Mouse (Mus musculus): ENCODE measurements around the gene Adamts14. TPM values are rescaled to one million over a fixed set of nuclear protein-coding genes. Genes with fewer than 3 reads are reported as not detected.
A peak's percentile ranks its signal among the peaks of the same experiment; 100 is the strongest.

The Adamts14 gene
- polyA plus RNA-seq, 1 experiment from 2014 or later, result 0.37 TPM

DNA sequence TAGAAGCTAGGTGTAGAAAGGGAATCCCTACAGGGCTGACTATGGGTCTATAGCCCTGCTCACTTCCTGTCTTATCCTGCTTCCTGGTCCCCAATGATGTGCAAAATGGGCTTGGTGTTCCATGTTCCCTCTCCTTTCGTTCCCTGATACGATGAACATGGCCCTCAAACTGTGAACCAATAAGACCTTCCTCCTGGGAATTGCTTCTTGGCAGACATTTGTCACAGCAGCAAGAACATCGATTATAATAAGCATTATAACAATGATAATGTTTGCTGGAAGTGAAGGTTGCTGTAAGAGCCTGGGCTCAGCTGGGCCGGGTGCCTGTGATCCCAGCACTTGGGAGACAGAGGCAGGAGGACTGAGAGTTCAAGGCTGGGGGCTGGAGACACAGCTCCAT, 11.1 kb upstream of the Adamts14 start:
- Histone ChIP-seq H3K27ac (ENCODE audit: low read depth, low read length) (no peak overlapping the region), H3K9ac (ENCODE audit: low read depth, low read length) (no peak overlapping the region), H3K9me3 (ENCODE audit: control insufficient read depth, low read length) (no peaks in the 10 kb centered on the region), H3K36me3 (ENCODE audit: control insufficient read depth, insufficient read depth, low read length) (no peaks in the 10 kb centered on the region), H3K4me3 (ENCODE audit: low read depth, low read length) (no peak overlapping the region), H3K27me3 (ENCODE audit: control insufficient read depth, insufficient read depth, low read length) (no peaks in the 10 kb centered on the region), H3K4me1 (replicated peaks; ENCODE audit: control insufficient read depth, insufficient read depth, low read length) (no peaks in the 10 kb centered on the region), H3K4me2 (replicated peaks; ENCODE audit: low read depth, low read length) (no peak overlapping the region)
- ATAC-seq (ENCODE audit: low FRiP score) (no peak), DNase-seq (ENCODE audit: low spot score) (no peak)
- 96% methylated on average over 4 of the region's 4 CpGs for WGBS

DNA sequence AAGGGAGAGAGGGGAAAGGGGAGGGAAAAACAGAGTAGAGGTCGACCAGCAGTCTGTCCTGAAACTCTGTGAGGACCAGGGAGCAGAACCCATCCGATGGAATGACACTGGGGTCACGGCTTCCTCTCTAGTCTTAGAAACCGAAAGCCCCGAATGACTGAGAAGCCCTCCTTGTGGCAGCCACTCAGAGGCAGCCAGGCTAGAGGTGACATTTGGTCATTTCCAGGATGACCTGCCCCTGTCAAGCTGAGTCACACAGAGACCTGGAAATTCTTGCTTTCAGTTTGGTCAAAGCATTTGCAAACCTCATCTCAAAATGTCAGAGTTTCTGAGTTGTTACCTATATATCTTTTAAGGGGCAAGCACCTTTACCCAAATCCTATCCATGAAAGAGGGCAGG, 7.9 kb upstream of the Adamts14 start:
- Histone ChIP-seq H3K4me2 (replicated peaks; ENCODE audit: low read depth, low read length) (no peak overlapping the region), H3K4me1 (replicated peaks; ENCODE audit: control insufficient read depth, insufficient read depth, low read length) (no peaks in the 10 kb centered on the region), H3K9ac (ENCODE audit: low read depth, low read length) (no peak overlapping the region), H3K4me3 (ENCODE audit: low read depth, low read length) (no peak overlapping the region), H3K9me3 (ENCODE audit: control insufficient read depth, low read length) (no peaks in the 10 kb centered on the region), H3K27ac (ENCODE audit: low read depth, low read length) (no peak overlapping the region), H3K36me3 (ENCODE audit: control insufficient read depth, insufficient read depth, low read length) (no peaks in the 10 kb centered on the region), H3K27me3 (ENCODE audit: control insufficient read depth, insufficient read depth, low read length) (no peaks in the 10 kb centered on the region)
- ATAC-seq (ENCODE audit: low FRiP score) (no peak), DNase-seq (ENCODE audit: low spot score) (no peak)
- 79% methylated on average over 5 of the region's 5 CpGs for WGBS

DNA sequence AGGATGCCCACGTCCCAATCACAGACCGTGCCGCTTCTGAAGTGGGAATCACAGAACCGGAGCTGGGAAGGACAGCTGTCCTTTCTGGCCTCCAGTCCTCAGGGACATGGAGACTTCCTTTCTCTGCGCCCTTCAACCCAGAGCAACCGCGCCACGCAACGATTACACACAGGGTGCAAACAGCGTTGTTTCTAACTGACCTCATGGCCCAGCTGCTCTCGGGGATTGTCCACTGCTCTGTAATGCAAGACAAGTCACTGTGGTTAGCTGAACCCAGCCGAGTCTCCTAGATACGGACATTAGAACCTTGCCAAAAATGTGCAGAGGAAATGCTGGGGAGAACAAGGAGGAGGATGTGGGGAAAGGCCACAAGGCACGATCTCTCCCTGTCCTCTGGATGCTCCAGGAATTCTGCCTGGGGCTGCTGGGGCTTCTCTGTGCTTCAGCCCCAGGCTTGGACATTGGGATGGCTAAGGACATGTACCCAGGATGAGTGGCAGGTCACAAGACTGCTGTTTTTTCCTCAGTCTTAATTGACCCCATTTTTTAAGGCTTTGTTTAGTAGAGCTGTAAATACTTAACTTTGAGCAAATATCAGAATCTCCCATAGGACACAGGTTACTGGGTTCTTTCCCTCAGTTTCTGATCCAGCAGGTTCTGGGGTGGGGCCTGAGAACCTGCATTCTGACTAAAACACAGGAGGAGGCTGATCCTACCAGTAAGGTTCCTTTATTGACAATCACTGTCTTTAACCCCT, 4.9 kb upstream of the Adamts14 start:
- WGBS, result 60% methylated on average over 14 of the region's 14 CpGs
- no peak for DNase-seq (ENCODE audit: low spot score)
- Histone ChIP-seq H3K4me3 (ENCODE audit: low read depth, low read length) (no peak overlapping the region), H3K9me3 (ENCODE audit: control insufficient read depth, low read length) (no peaks in the 10 kb centered on the region), H3K4me1 (replicated peaks; ENCODE audit: control insufficient read depth, insufficient read depth, low read length) (no peaks in the 10 kb centered on the region), H3K4me2 (replicated peaks; ENCODE audit: low read depth, low read length) (no peak overlapping the region), H3K9ac (ENCODE audit: low read depth, low read length) (no peak overlapping the region), H3K36me3 (ENCODE audit: control insufficient read depth, insufficient read depth, low read length) (no peaks in the 10 kb centered on the region), H3K27ac (ENCODE audit: low read depth, low read length) (no peak overlapping the region), H3K27me3 (ENCODE audit: control insufficient read depth, insufficient read depth, low read length) (peaks cover 8% of the 10 kb centered on the region)
- ATAC-seq (ENCODE audit: low FRiP score), result no peak

DNA sequence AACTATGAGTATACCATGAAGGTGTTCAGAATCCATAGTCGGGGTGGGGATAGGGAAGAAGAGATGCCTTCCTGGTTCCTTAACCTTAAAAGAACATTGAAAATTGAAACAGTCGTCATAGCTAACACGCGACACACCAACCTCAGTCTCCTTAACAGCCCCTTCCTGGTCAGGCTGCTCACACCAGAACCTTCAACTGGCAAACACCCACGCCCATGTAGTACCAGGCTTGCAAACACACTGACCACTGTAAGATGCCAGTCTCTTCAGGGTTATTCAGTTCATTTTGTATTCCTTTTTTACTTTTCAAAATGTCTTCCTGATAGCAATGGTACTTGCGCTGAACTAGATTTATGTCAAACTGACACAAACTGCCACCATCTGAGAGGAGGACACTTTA, 3.8 kb upstream of the Adamts14 start:
- WGBS, result 94% methylated on average over 6 of the region's 6 CpGs

DNA sequence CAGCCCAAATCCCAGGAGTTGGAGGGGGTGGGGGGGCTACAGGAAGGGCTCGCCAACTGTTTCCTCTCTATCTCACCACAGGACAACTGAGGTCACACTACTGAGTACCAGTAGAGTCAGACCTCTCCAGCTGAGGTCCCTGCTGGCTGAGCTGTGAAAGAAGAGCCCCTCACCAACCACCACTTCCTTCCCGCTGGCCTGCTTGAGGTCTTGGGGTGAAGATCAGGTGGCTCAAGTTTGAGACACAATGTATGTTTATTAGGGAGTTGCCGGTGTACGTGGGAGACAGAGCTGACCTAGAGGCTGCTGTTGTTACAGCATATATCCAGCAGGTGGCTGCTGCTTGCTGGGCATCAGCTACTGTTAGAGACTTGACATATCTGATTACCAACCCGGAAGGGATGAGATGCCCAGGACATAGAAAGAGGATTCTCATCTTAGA, 2.5 kb upstream of the Adamts14 start:
- Histone ChIP-seq H3K4me3 (ENCODE audit: low read depth, low read length) (no peak overlapping the region), H3K4me1 (replicated peaks; ENCODE audit: control insufficient read depth, insufficient read depth, low read length) (no peaks in the 10 kb centered on the region), H3K27me3 (ENCODE audit: control insufficient read depth, insufficient read depth, low read length) (peaks cover 18% of the 10 kb centered on the region), H3K36me3 (ENCODE audit: control insufficient read depth, insufficient read depth, low read length) (no peaks in the 10 kb centered on the region), H3K27ac (ENCODE audit: low read depth, low read length) (no peak overlapping the region), H3K9me3 (ENCODE audit: control insufficient read depth, low read length) (no peaks in the 10 kb centered on the region), H3K9ac (ENCODE audit: low read depth, low read length) (no peak overlapping the region), H3K4me2 (replicated peaks; ENCODE audit: low read depth, low read length) (0 out of 2 replicates have a peak overlapping the region, but pooled peaks have one; percentile 5)
- ATAC-seq (ENCODE audit: low FRiP score), result peak; percentile 15; the same call in 1 of the 2 replicates
- DNase-seq (ENCODE audit: low spot score), result peak; percentile 66
- WGBS, result 7% methylated on average over 5 of the region's 5 CpGs

More for the DNA sequence above, 3.8 kb upstream of the Adamts14 start:
- H3K27ac ChIP-seq (ENCODE audit: low read depth, low read length), result no peak overlapping the region
- peaks cover 17% of the 10 kb centered on the region for H3K27me3 ChIP-seq (ENCODE audit: control insufficient read depth, insufficient read depth, low read length)
- no peak for DNase-seq (ENCODE audit: low spot score)
- ATAC-seq (ENCODE audit: low FRiP score), result no peak
- H3K4me1 ChIP-seq (replicated peaks; ENCODE audit: control insufficient read depth, insufficient read depth, low read length), result no peaks in the 10 kb centered on the region
- H3K4me3 ChIP-seq (ENCODE audit: low read depth, low read length), result no peak overlapping the region
- H3K9me3 ChIP-seq (ENCODE audit: control insufficient read depth, low read length), result no peaks in the 10 kb centered on the region
- H3K36me3 ChIP-seq (ENCODE audit: control insufficient read depth, insufficient read depth, low read length), result no peaks in the 10 kb centered on the region
- H3K4me2 ChIP-seq (replicated peaks; ENCODE audit: low read depth, low read length), result no peak overlapping the region
- no peak overlapping the region for H3K9ac ChIP-seq (ENCODE audit: low read depth, low read length)

DNA sequence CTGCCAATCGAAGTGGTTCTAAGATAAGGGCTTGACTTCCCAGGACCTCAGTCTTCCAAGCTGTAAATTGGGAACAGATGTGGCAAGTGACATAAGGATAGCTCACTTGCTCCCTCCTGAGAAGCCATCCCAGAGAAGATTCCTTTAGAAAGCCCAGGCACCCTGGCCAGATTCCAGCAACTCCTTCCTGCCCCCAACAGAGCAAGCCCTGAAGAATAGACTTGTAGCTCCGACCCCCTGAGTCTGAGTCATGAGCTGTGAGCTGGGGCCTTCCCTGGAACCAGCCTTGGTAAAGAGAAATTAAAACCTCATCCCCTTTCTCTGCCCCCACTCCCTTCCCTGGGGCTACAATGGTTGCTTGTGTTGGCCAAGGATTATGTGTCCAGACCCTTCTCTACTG, 1.3 kb upstream of the Adamts14 start:
- H3K9ac ChIP-seq (ENCODE audit: low read depth, low read length), result no peak overlapping the region
- H3K27ac ChIP-seq (ENCODE audit: low read depth, low read length), result no peak overlapping the region
- H3K27me3 ChIP-seq (ENCODE audit: control insufficient read depth, insufficient read depth, low read length), result peaks cover 18% of the 10 kb centered on the region
- no peak for ATAC-seq (ENCODE audit: low FRiP score)
- no peaks in the 10 kb centered on the region for H3K4me1 ChIP-seq (replicated peaks; ENCODE audit: control insufficient read depth, insufficient read depth, low read length)
- H3K9me3 ChIP-seq (ENCODE audit: control insufficient read depth, low read length), result no peaks in the 10 kb centered on the region
- H3K4me3 ChIP-seq (ENCODE audit: low read depth, low read length), result no peak overlapping the region
- H3K36me3 ChIP-seq (ENCODE audit: control insufficient read depth, insufficient read depth, low read length), result no peaks in the 10 kb centered on the region
- no peak for DNase-seq (ENCODE audit: low spot score)
- no peak overlapping the region for H3K4me2 ChIP-seq (replicated peaks; ENCODE audit: low read depth, low read length)
- WGBS, result 63% methylated on average over 2 of the region's 2 CpGs

DNA sequence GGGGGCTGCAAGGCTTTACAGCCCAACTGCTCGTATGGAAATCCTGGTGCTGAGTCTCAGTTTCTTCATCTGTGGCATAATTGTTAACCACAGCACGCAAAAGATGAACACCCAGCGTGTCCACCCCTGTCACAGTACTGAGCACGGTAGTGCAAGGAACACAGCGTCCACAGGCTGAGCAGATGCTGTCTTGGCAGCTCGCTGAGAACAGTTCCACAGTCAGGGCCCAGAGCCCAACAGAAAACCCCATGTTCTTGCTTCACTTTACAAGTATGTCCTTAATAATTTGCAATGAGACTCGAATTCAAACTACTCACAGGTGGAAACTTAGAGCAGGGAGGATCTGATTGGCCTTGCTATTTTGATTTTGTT, 592 bp upstream of the Adamts14 start:
- Histone ChIP-seq H3K27me3 (ENCODE audit: control insufficient read depth, insufficient read depth, low read length) (peaks cover 18% of the 10 kb centered on the region), H3K4me1 (replicated peaks; ENCODE audit: control insufficient read depth, insufficient read depth, low read length) (no peaks in the 10 kb centered on the region), H3K36me3 (ENCODE audit: control insufficient read depth, insufficient read depth, low read length) (no peaks in the 10 kb centered on the region), H3K9ac (ENCODE audit: low read depth, low read length) (no peak overlapping the region), H3K9me3 (ENCODE audit: control insufficient read depth, low read length) (no peaks in the 10 kb centered on the region), H3K27ac (ENCODE audit: low read depth, low read length) (no peak overlapping the region), H3K4me3 (ENCODE audit: low read depth, low read length) (peak overlapping the region; percentile 47), H3K4me2 (replicated peaks; ENCODE audit: low read depth, low read length) (peak overlapping the region; percentile 94)
- 55% methylated on average over 7 of the region's 7 CpGs for WGBS
- DNase-seq (ENCODE audit: low spot score), result no peak
- ATAC-seq (ENCODE audit: low FRiP score), result no peak

DNA sequence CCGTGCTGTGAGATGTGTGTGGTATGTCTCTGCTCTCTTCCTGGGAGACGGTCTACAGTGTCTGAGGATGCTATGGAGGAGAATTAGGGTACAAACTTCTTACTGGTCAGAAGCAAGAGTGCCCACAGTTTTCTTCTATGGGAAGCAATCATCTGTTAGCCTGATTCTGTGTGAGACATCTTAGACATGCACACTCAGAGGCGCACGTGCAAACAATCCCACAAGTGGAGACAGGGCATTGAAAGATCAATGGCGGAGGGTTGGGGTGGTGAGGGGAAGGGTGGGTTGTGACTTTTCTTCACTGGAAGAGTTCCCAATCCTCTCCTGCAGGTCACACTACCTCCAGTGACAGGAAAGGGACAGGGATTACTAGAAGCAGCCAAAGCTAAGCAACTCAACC, 607 bp downstream of the Adamts14 start:
- H3K4me3 ChIP-seq (ENCODE audit: low read depth, low read length), result peak overlapping the region; percentile 47
- H3K9ac ChIP-seq (ENCODE audit: low read depth, low read length), result peak overlapping the region; percentile 49; the same call in 1 of the 2 replicates
- WGBS, result 48% methylated on average over 5 of the region's 5 CpGs
- H3K36me3 ChIP-seq (ENCODE audit: control insufficient read depth, insufficient read depth, low read length), result no peaks in the 10 kb centered on the region
- H3K27ac ChIP-seq (ENCODE audit: low read depth, low read length), result no peak overlapping the region
- H3K9me3 ChIP-seq (ENCODE audit: control insufficient read depth, low read length), result no peaks in the 10 kb centered on the region
- DNase-seq (ENCODE audit: low spot score) (no peak), ATAC-seq (ENCODE audit: low FRiP score) (no peak)
- peaks cover 18% of the 10 kb centered on the region for H3K27me3 ChIP-seq (ENCODE audit: control insufficient read depth, insufficient read depth, low read length)
- H3K4me1 ChIP-seq (replicated peaks; ENCODE audit: control insufficient read depth, insufficient read depth, low read length), result no peaks in the 10 kb centered on the region
- peak overlapping the region; percentile 94 for H3K4me2 ChIP-seq (replicated peaks; ENCODE audit: low read depth, low read length)

DNA sequence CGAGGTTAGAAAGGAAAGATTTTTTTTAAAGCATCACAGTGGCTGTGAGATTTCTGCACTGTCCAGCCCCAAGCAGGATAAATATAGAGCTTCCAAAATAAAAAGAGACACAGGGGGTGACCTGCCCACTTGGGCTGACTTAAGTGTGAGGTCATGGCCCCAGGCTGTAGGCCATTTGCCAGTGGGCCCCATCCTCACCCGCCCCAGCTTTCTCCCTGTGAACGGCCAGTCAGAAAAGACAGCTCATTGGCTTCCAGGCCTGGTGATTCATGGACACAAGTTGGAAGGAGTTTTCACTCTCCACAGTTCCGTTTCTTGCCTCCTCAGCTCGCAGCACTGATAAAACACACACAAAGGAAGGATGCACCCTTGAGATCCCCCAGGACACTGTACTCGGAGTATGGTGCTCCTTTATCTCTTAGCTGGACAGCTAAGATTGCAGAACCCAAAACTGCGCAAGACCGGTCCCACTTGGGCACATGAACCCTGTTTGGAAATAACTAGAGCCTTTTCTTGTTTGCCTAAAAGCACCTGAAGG, 1.1 kb downstream of the Adamts14 start:
- Histone ChIP-seq H3K4me2 (replicated peaks; ENCODE audit: low read depth, low read length) (no peak overlapping the region), H3K4me3 (ENCODE audit: low read depth, low read length) (no peak overlapping the region), H3K9me3 (ENCODE audit: control insufficient read depth, low read length) (no peaks in the 10 kb centered on the region), H3K9ac (ENCODE audit: low read depth, low read length) (no peak overlapping the region), H3K4me1 (replicated peaks; ENCODE audit: control insufficient read depth, insufficient read depth, low read length) (no peaks in the 10 kb centered on the region), H3K27ac (ENCODE audit: low read depth, low read length) (no peak overlapping the region), H3K27me3 (ENCODE audit: control insufficient read depth, insufficient read depth, low read length) (peaks cover 18% of the 10 kb centered on the region), H3K36me3 (ENCODE audit: control insufficient read depth, insufficient read depth, low read length) (no peaks in the 10 kb centered on the region)
- DNase-seq (ENCODE audit: low spot score) (no peak), ATAC-seq (ENCODE audit: low FRiP score) (no peak)
- 51% methylated on average over 8 of the region's 8 CpGs for WGBS
